Mouse (Mus musculus) hematopoietic stem cell, adult 5-6 weeks (primary cell): ENCODE data around the gene Rps21. TPM values are rescaled to one million over a fixed set of nuclear protein-coding genes. Genes with fewer than 3 reads are reported as not detected.
A peak's percentile ranks its signal among the peaks of the same experiment; 100 is the strongest.

ENCODE experiments used
- ATAC-seq, 2 experiments: fragments of 125-278 bp in 1 of 2; replicated peaks in 1 of 2; 2 replicates each; pipeline ENCODE4 v1.8.0; 2016 to 2017; ENCODE audit warnings: inconsistent platforms in 2 of 2, mild to moderate bottlenecking in 2 of 2, moderate number of reproducible peaks in 2 of 2, low read depth in 1 of 2, moderate TSS enrichment in 1 of 2; ENCODE audit not compliant: low FRiP score in 2 of 2, poor library complexity in 2 of 2, severe bottlenecking in 2 of 2, insufficient read depth in 1 of 2, low TSS enrichment in 1 of 2
- total RNA-seq: library from RNA; stranded (forward); fragments of 172-1452, 232-1000 nt; gene quantifications from 2 replicates; pipeline ENCODE4 v1.2.3, GENCODE M21; 2017

Rps21 gene
- total RNA-seq, 1 experiment from 2014 or later = 4,157 TPM

GRCm38 (mm10) chr2:180303468-180303867 lies 46.3 kb downstream of the Rps21 start:
- no peak for ATAC-seq

- no peak for ATAC-seq
These were observed 47.4 kb downstream of the Rps21 start for GRCm38 (mm10) chr2:180304554-180304953.

- ATAC-seq = no peak
These were observed 48.3 kb downstream of the Rps21 start for GRCm38 (mm10) chr2:180305490-180305889.

- ATAC-seq = no peak
These were observed 48.8 kb downstream of the Rps21 start for GRCm38 (mm10) chr2:180306009-180306408.

GRCm38 (mm10) chr2:180306423-180307168 lies 49.4 kb downstream of the Rps21 start:
- ATAC-seq = no peak

GRCm38 (mm10) chr2:180307680-180308079 lies 50.5 kb downstream of the Rps21 start:
- peak in 1 of 2 experiments; percentile 47; a peak in 1 of 4 replicates for ATAC-seq

Other genes with a start within 250 kb of the Rps21 start
- gene Lsm14b, start 232.4 kb upstream of the Rps21 start, total RNA-seq = 40.8 and 47.7 TPM in 2 replicates
- gene Psma7, start 214.9 kb upstream of the Rps21 start, total RNA-seq = 301 and 338 TPM in 2 replicates
- 3.6 and 4.4 TPM in 2 replicates for gene Ss18l1, start 214.9 kb upstream of the Rps21 start, total RNA-seq
- 17.3 and 22.5 TPM in 2 replicates for gene Mtg2, start 186.8 kb upstream of the Rps21 start, total RNA-seq
- not detected in 2 replicates for gene Hrh3, start 152.9 kb upstream of the Rps21 start, total RNA-seq
- 35.1 and 36.2 TPM in 2 replicates for gene Osbpl2, start 138.1 kb upstream of the Rps21 start, total RNA-seq
- gene Adrm1, start 85.9 kb upstream of the Rps21 start, total RNA-seq = 35.0 and 45.6 TPM in 2 replicates
- gene Lama5, start 31.5 kb upstream of the Rps21 start, total RNA-seq = 0.20 and 1.9 TPM in 2 replicates
- 9.8 and 16.8 TPM in 2 replicates for gene Cables2, start 16.1 kb downstream of the Rps21 start, total RNA-seq
- gene Rbbp8nl, start 32.5 kb downstream of the Rps21 start, total RNA-seq = not detected in 2 replicates
- gene Gata5, start 77.3 kb downstream of the Rps21 start, total RNA-seq = not detected in 2 replicates
- gene Slco4a1, start 198.9 kb downstream of the Rps21 start, total RNA-seq = 6.9 and 8.9 TPM in 2 replicates
- not detected in 2 replicates for gene Ntsr1, start 242.6 kb downstream of the Rps21 start, total RNA-seq